Mouse (Mus musculus): ENCODE results near the gene Ttc26. TPM values are rescaled to one million over a fixed set of nuclear protein-coding genes. Genes with fewer than 3 reads are reported as not detected.
"Not testable (repeated sequence)": the region's sequence is repeated elsewhere in the genome, so short reads cannot be mapped to it uniquely, and the experiment has no call there.

Ttc26 gene
- polyA plus RNA-seq, 1 experiment from 2014 or later: 9.0 TPM

GRCm38 (mm10) chr6:38433261-38434033 lies 52.2 kb downstream of the Ttc26 start, which contains the start of gene Ubn2:
Gene Ubn2 (plus strand): TSS chr6:38433950.
- WGBS: under 1% methylated on average over 64 of the region's 64 CpGs
- Histone ChIP-seq H3K27me3 (no peaks in the 10 kb centered on the region), H3K4me3 (peak within 1 kb of the TSS; percentile 97), H3K36me3 (no peaks in the 10 kb centered on the region), H3K4me2 (replicated peaks) (peak within 1 kb of the TSS; percentile 75), H3K4me1 (peaks cover 11% of the 10 kb centered on the region), H3K9me3 (no peaks in the 10 kb centered on the region), H3K27ac (peak within 1 kb of the TSS; percentile 96), H3K9ac (peak within 1 kb of the TSS; percentile 94)
- ATAC-seq (ENCODE audit: low FRiP score, low read depth): peak; percentile 99

DNA sequence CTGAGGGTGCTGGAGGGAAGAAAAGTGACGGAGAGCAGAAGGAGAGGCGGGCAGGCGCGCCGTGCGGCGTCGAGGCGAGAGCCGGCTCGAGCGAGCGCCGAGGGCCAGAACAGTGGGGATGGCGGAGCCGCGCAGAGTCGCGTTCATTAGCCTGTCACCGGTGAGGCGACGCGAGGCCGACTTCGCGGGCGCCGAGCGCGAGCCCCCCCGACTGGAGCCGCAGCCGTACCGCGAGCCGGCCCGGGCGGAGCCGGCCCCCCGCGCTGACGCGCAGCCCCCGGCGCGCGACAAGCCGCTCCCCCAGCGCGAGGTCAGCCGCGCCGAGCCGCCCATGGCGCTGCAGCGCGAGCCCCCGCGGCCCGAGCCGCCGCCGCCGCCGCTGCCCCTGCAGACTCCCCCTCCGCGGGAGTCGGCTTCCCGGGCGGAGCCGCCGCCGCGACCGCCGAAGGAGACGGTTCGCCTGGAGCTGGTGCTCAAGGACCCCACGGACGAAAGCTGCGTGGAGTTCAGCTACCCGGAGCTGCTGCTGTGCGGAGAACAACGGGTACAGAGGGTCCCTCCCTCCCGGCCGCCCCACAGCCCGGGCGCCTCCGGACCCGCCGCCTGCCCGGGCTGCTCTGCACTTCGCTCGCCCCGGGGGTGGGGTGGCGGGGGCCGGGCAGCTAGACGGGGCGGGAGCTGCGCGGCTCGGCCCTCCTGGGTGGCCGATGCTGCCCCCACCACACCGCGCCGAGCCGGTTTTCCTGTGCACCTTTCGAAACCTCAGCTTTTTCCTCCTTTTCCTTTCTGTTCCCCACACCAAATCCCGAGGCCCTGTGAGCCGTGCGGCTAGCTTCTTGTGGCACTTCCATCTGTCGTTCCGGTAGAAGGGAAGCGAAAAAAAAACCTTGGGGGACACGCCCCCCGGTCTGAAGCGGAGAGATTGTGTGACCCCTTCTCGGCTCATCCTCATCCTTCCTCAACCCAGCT lies 53.1 kb downstream of the Ttc26 start:
- peak overlapping the region; percentile 75 for H3K4me2 ChIP-seq (replicated peaks)
- H3K9me3 ChIP-seq: no peaks in the 10 kb centered on the region
- ATAC-seq (ENCODE audit: low FRiP score, low read depth): peak; percentile 73
- H3K4me1 ChIP-seq: peaks cover 11% of the 10 kb centered on the region
- peak overlapping the region; percentile 97 for H3K4me3 ChIP-seq
- peak overlapping the region; percentile 94 for H3K9ac ChIP-seq
- H3K36me3 ChIP-seq: no peaks in the 10 kb centered on the region
- H3K27me3 ChIP-seq: no peaks in the 10 kb centered on the region
- WGBS: under 1% methylated on average over 74 of the region's 118 CpGs
- peak overlapping the region; percentile 96 for H3K27ac ChIP-seq

DNA sequence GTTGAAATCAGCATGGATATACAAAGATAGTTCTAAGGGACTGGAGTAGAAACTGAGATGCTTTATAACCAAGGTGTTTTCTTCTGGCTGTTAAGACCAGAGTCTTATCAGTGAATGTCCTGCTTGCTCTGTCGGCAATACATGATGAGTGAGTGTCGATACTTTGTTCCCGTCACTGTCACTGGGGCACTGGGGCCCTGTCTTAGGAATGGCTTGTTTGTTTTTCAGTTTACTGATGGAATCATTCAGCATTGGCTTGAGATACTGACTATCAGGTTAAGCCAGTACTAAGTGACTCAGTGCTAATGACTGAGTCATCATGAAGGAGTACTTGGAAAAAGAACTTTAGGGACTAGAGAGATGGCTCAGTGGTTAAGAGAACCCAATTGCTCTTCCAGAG lies 62.6 kb downstream of the Ttc26 start:
- Histone ChIP-seq H3K4me2 (replicated peaks) (no peak overlapping the region), H3K4me1 (no peaks in the 10 kb centered on the region), H3K9ac (no peak overlapping the region), H3K27me3 (no peaks in the 10 kb centered on the region), H3K27ac (no peak overlapping the region), H3K9me3 (no peaks in the 10 kb centered on the region), H3K36me3 (peaks cover 56% of the 10 kb centered on the region), H3K4me3 (no peak overlapping the region)
- ATAC-seq (ENCODE audit: low FRiP score, low read depth): no peak
- 87% methylated on average over 3 of the region's 3 CpGs for WGBS

DNA sequence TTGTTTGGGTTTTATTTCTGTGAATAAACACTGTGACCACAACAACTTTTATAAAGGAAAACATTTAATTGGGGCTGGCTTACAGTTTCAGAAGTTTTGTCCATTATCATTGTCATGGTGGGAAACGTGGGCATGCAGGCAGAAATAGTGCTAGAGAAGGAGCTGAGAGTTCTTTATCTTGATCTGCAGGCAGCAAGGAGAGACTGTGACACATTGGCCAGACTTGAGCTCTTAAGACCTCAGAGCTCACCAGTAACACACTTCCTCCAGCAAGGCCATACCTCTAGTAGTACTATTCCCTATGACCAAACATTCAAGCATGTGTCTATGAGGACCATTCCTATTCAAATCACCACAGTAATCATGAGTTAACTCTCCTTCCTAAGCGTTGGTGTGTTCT lies 67.0 kb downstream of the Ttc26 start:
- Histone ChIP-seq H3K9me3 (no peaks in the 10 kb centered on the region), H3K4me1 (no peaks in the 10 kb centered on the region), H3K4me3 (no peak overlapping the region), H3K9ac (no peak overlapping the region), H3K27ac (no peak overlapping the region), H3K27me3 (no peaks in the 10 kb centered on the region), H3K4me2 (replicated peaks) (no peak overlapping the region), H3K36me3 (peaks cover 72% of the 10 kb centered on the region)
- ATAC-seq (ENCODE audit: low FRiP score, low read depth): no peak
- WGBS: 88% methylated on average over 2 of the region's 2 CpGs

DNA sequence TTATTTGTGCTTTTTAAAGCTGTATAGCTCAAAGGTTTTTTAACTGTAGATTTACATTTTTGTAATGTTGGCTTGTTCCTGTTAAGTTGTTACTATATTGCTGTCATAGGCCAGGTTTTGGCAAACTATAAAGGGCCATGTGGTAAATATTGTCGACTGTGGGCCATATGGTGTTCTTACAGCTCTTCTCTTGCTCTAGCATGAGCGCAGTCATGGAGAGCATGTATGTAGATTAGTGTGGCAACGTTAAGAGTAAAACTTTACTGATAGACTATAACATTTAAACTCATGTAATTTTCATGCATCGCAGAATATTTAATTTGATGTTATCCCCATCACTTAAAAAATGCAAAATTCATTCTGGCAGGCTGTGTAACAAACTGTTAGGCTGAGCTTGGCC lies 71.8 kb downstream of the Ttc26 start:
- H3K36me3 ChIP-seq: peaks cover 67% of the 10 kb centered on the region
- 93% methylated on average over 4 of the region's 4 CpGs for WGBS

DNA sequence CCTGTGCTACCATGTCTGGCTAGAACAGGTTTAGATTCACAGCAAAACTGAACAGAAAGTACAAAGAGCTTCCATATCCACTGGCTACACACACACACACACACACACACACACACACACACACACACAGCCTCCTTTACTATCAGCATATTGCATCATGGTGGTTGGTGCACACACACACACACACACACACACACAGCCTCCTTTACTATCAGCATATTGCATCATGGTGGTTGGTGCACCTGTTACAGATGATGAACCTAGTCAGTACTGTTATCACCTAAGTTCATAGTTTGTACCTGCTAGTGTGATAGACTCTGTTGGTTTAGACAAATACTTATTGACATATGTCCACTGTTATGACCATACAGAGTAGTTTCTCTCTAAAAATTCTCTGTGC lies 75.2 kb downstream of the Ttc26 start:
- not testable (repeated sequence) for ATAC-seq (ENCODE audit: low FRiP score, low read depth); H3K4me2 ChIP-seq (replicated peaks); H3K27ac ChIP-seq; H3K9me3 ChIP-seq; H3K27me3 ChIP-seq; H3K4me1 ChIP-seq; H3K4me3 ChIP-seq; H3K9ac ChIP-seq
- peaks cover 54% of the 10 kb centered on the region for H3K36me3 ChIP-seq

More for the DNA sequence above, 71.8 kb downstream of the Ttc26 start:
- no peaks in the 10 kb centered on the region for H3K27me3 ChIP-seq
- no peak for ATAC-seq (ENCODE audit: low FRiP score, low read depth)
- no peak overlapping the region for H3K4me2 ChIP-seq (replicated peaks)
- no peaks in the 10 kb centered on the region for H3K4me1 ChIP-seq
- H3K27ac ChIP-seq: no peak overlapping the region
- H3K9me3 ChIP-seq: no peaks in the 10 kb centered on the region
- H3K9ac ChIP-seq: no peak overlapping the region
- H3K4me3 ChIP-seq: no peak overlapping the region

DNA sequence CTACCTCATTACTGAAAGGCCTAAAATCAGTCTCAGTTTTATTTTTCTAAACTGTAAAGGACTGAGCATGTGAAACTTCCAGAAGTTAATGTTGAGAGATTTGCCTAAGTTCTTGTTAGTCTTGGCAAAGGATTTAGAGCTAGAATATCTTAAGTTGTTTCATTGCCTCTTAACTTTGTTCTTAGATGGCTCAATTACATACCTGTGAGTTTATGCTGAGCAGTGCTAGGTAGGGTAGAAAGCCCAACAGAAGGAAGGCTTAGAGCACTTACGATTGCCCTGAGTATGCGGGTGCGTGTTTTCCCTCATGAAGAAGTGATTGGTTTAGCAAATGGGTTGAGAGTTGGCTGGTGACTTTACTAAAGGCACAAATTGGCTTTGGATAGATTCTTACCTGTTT lies 76.8 kb downstream of the Ttc26 start:
- Histone ChIP-seq H3K27ac (no peak overlapping the region), H3K4me2 (replicated peaks) (no peak overlapping the region), H3K9ac (no peak overlapping the region), H3K4me3 (no peak overlapping the region), H3K36me3 (peaks cover 48% of the 10 kb centered on the region), H3K9me3 (no peaks in the 10 kb centered on the region), H3K4me1 (no peaks in the 10 kb centered on the region), H3K27me3 (no peaks in the 10 kb centered on the region)
- 98% methylated on average over 3 of the region's 3 CpGs for WGBS
- ATAC-seq (ENCODE audit: low FRiP score, low read depth): no peak

- Histone ChIP-seq H3K36me3 (peaks cover 52% of the 10 kb centered on the region), H3K4me3 (no peak overlapping the region), H3K4me1 (no peaks in the 10 kb centered on the region), H3K27ac (no peak overlapping the region), H3K4me2 (replicated peaks) (no peak overlapping the region), H3K27me3 (no peaks in the 10 kb centered on the region), H3K9me3 (no peaks in the 10 kb centered on the region), H3K9ac (no peak overlapping the region)
- 93% methylated on average over 4 of the region's 4 CpGs for WGBS
- no peak for ATAC-seq (ENCODE audit: low FRiP score, low read depth)
Measured at GRCm38 (mm10) chr6:38469591-38469990, 88.3 kb downstream of the Ttc26 start.

Other genes with a start within 250 kb of the Ttc26 start
- 8.1 and 8.2 TPM in 2 replicates for gene D630045J12Rik, start 127.5 kb upstream of the Ttc26 start, polyA plus RNA-seq (2015; fragmentation: Nextera tagmentation; extraction: Ambion mirVana)
- gene Zc3hav1l, start 82.2 kb upstream of the Ttc26 start, polyA plus RNA-seq (2015; fragmentation: Nextera tagmentation; extraction: Ambion mirVana): 13.9 and 15.0 TPM in 2 replicates
- gene Zc3hav1, start 26.9 kb upstream of the Ttc26 start, polyA plus RNA-seq (2015; fragmentation: Nextera tagmentation; extraction: Ambion mirVana): 2.9 and 3.3 TPM in 2 replicates
- gene Ubn2, start 52.5 kb downstream of the Ttc26 start, polyA plus RNA-seq (2015; fragmentation: Nextera tagmentation; extraction: Ambion mirVana): 16.7 and 18.9 TPM in 2 replicates
- gene Fmc1, start 152.0 kb downstream of the Ttc26 start, polyA plus RNA-seq (2015; fragmentation: Nextera tagmentation; extraction: Ambion mirVana): 96.9 and 98.5 TPM in 2 replicates
- 62.8 and 64.3 TPM in 2 replicates for gene Luc7l2, start 169.9 kb downstream of the Ttc26 start, polyA plus RNA-seq (2015; fragmentation: Nextera tagmentation; extraction: Ambion mirVana)